In genomic region chr13:112523346-112523970, GRCm38 (mm10) we compare ENCODE assay signal across 13 mouse cellular contexts.
"Had no signal": no experiment of that assay in that cellular context is flagged by ENCODE, and none has a peak within 500 bp of the region (broad histone marks: within the 10 kb centered on the region; RNA-seq: fewer than 3 reads in every experiment).

No protein-coding gene starts in this region.

- H3K4me1 ChIP-seq: limb, embryonic 10.5 days; liver, embryonic 15.5 days; midbrain, embryonic 13.5 days; neural tube, embryonic 15.5 days had no signal

- H3K36me3 ChIP-seq: limb, embryonic 10.5 days; liver, embryonic 15.5 days; midbrain, embryonic 13.5 days; neural tube, embryonic 15.5 days had no signal

- H3K4me2 ChIP-seq: liver, embryonic 11.5 days; liver, embryonic 15.5 days; lung, embryonic 14.5 days; midbrain, embryonic 13.5 days; neural tube, embryonic 15.5 days had no signal

- H3K9ac ChIP-seq: liver, embryonic 15.5 days; lung, embryonic 14.5 days; midbrain, embryonic 13.5 days; neural tube, embryonic 15.5 days had no signal

- ATAC-seq: intestine, postnatal 0 days; midbrain, embryonic 13.5 days had no signal

- H3K4me3 ChIP-seq: left cerebral cortex, adult 2 months; limb, embryonic 10.5 days; liver, embryonic 15.5 days; midbrain, embryonic 13.5 days; myocyte; neural tube, embryonic 15.5 days had no signal

- H3K27me3 ChIP-seq: liver, embryonic 15.5 days; midbrain, embryonic 13.5 days; neural tube, embryonic 15.5 days had no signal

- H3K9me3 ChIP-seq: limb, embryonic 10.5 days; liver, embryonic 15.5 days; neural tube, embryonic 15.5 days had no signal

- H3K27ac ChIP-seq: kidney, postnatal 0 days; left cerebral cortex, adult 2 months; limb, embryonic 10.5 days; liver, embryonic 15.5 days; midbrain, embryonic 13.5 days; neural tube, embryonic 15.5 days; stomach, postnatal 0 days had no signal

- DNase-seq: lung, embryonic 14.5 days; right cerebral cortex, adult 18-20 months; right cerebral cortex, postnatal 25 days had no signal
